Mouse (Mus musculus): Measurements from ENCODE around the gene Ppp1r3c. TPM values are rescaled to one million over a fixed set of nuclear protein-coding genes. Genes with fewer than 3 reads are reported as not detected.

The Ppp1r3c gene
- not detected for polyA plus RNA-seq (2017; shearing (Covaris generic))

GRCm38 (mm10) chr19:36736537-36736936, at the start of gene Ppp1r3c:
Ppp1r3c (minus strand) TSS chr19:36736653.

Other genes with a start within 250 kb of the Ppp1r3c start
- gene Hectd2, start 182.0 kb downstream of the Ppp1r3c start, polyA plus RNA-seq (2017; shearing (Covaris generic)): 0.59 TPM
- gene Tnks2, start 97.6 kb upstream of the Ppp1r3c start, polyA plus RNA-seq (2017; shearing (Covaris generic)): 12.1 TPM
- gene Fgfbp3, start 183.0 kb upstream of the Ppp1r3c start, polyA plus RNA-seq (2017; shearing (Covaris generic)): 0.26 TPM
- 5.7 TPM for gene Btaf1, start 189.4 kb upstream of the Ppp1r3c start, polyA plus RNA-seq (2017; shearing (Covaris generic))

Measured in activated CD4-positive, CD25-positive, alpha-beta regulatory T cell, adult 9 weeks (primary cell).